Mouse (Mus musculus): ENCODE data around the gene Chd3. TPM values are rescaled to one million over a fixed set of nuclear protein-coding genes. Genes with fewer than 3 reads are reported as not detected.

Gene Chd3
- polyA plus RNA-seq, 1 experiment from 2014 or later, result 17.1 TPM

GRCm38 (mm10) chr11:69408541-69409377, 39.6 kb upstream of the Chd3 start:
- Histone ChIP-seq H3K9ac (ENCODE audit: low read depth, low read length) (peak overlapping the region; percentile 74), H3K9me3 (ENCODE audit: control insufficient read depth, low read length) (no peaks in the 10 kb centered on the region), H3K27ac (ENCODE audit: low read depth, low read length) (peak overlapping the region; percentile 95), H3K4me1 (replicated peaks; ENCODE audit: control insufficient read depth, insufficient read depth, low read length) (peaks cover 31% of the 10 kb centered on the region), H3K27me3 (replicated peaks; ENCODE audit: control insufficient read depth, insufficient read depth, low read length) (no peaks in the 10 kb centered on the region), H3K4me2 (peak overlapping the region; percentile 97), H3K4me3 (ENCODE audit: low read depth, low read length) (peak overlapping the region; percentile 85), H3K36me3 (ENCODE audit: control insufficient read depth, insufficient read depth, low read length) (peaks cover 32% of the 10 kb centered on the region)
- peak; percentile 76 for ATAC-seq (replicated peaks; ENCODE audit: low FRiP score)
- WGBS, result 0% methylated on average over 33 of the region's 33 CpGs
- peak; percentile 78 for DNase-seq (ENCODE audit: low spot score)

GRCm38 (mm10) chr11:69407724-69408004, 38.5 kb upstream of the Chd3 start:
- H3K4me1 ChIP-seq (replicated peaks; ENCODE audit: control insufficient read depth, insufficient read depth, low read length), result peaks cover 20% of the 10 kb centered on the region
- ATAC-seq (replicated peaks; ENCODE audit: low FRiP score), result no peak
- 83% methylated on average over 4 of the region's 4 CpGs for WGBS
- peaks cover 37% of the 10 kb centered on the region for H3K36me3 ChIP-seq (ENCODE audit: control insufficient read depth, insufficient read depth, low read length)
- H3K27me3 ChIP-seq (replicated peaks; ENCODE audit: control insufficient read depth, insufficient read depth, low read length), result no peaks in the 10 kb centered on the region
- peak overlapping the region; percentile 97 for H3K4me2 ChIP-seq
- no peak overlapping the region for H3K9ac ChIP-seq (ENCODE audit: low read depth, low read length)
- no peaks in the 10 kb centered on the region for H3K9me3 ChIP-seq (ENCODE audit: control insufficient read depth, low read length)
- H3K27ac ChIP-seq (ENCODE audit: low read depth, low read length), result no peak overlapping the region
- H3K4me3 ChIP-seq (ENCODE audit: low read depth, low read length), result peak overlapping the region; percentile 85
- DNase-seq (ENCODE audit: low spot score), result no peak

GRCm38 (mm10) chr11:69406867-69407723, 37.9 kb upstream of the Chd3 start:
- H3K4me3 ChIP-seq (ENCODE audit: low read depth, low read length), result no peak overlapping the region
- H3K4me1 ChIP-seq (replicated peaks; ENCODE audit: control insufficient read depth, insufficient read depth, low read length), result peaks cover 14% of the 10 kb centered on the region
- no peaks in the 10 kb centered on the region for H3K9me3 ChIP-seq (ENCODE audit: control insufficient read depth, low read length)
- H3K4me2 ChIP-seq, result 0 out of 2 replicates have a peak overlapping the region, but pooled peaks have one; percentile 97
- H3K27ac ChIP-seq (ENCODE audit: low read depth, low read length), result no peak overlapping the region
- DNase-seq (ENCODE audit: low spot score), result no peak
- peaks cover 40% of the 10 kb centered on the region for H3K36me3 ChIP-seq (ENCODE audit: control insufficient read depth, insufficient read depth, low read length)
- no peak overlapping the region for H3K9ac ChIP-seq (ENCODE audit: low read depth, low read length)
- WGBS, result 89% methylated on average over 16 of the region's 16 CpGs
- no peak for ATAC-seq (replicated peaks; ENCODE audit: low FRiP score)
- no peaks in the 10 kb centered on the region for H3K27me3 ChIP-seq (replicated peaks; ENCODE audit: control insufficient read depth, insufficient read depth, low read length)

- H3K36me3 ChIP-seq (ENCODE audit: control insufficient read depth, insufficient read depth, low read length), result peaks cover 48% of the 10 kb centered on the region
- WGBS, result 91% methylated on average over 19 of the region's 19 CpGs
Observed at GRCm38 (mm10) chr11:69406282-69406681, 37.1 kb upstream of the Chd3 start.

GRCm38 (mm10) chr11:69405397-69406200, 36.4 kb upstream of the Chd3 start:
- Histone ChIP-seq H3K9me3 (ENCODE audit: control insufficient read depth, low read length) (no peaks in the 10 kb centered on the region), H3K4me2 (no peak overlapping the region), H3K4me3 (ENCODE audit: low read depth, low read length) (no peak overlapping the region), H3K9ac (ENCODE audit: low read depth, low read length) (no peak overlapping the region), H3K27ac (ENCODE audit: low read depth, low read length) (no peak overlapping the region), H3K4me1 (replicated peaks; ENCODE audit: control insufficient read depth, insufficient read depth, low read length) (peaks cover 13% of the 10 kb centered on the region), H3K27me3 (replicated peaks; ENCODE audit: control insufficient read depth, insufficient read depth, low read length) (no peaks in the 10 kb centered on the region), H3K36me3 (ENCODE audit: control insufficient read depth, insufficient read depth, low read length) (peaks cover 55% of the 10 kb centered on the region)
- WGBS, result 89% methylated on average over 24 of the region's 24 CpGs
- DNase-seq (ENCODE audit: low spot score), result no peak
- no peak for ATAC-seq (replicated peaks; ENCODE audit: low FRiP score)

More at GRCm38 (mm10) chr11:69406282-69406681, 37.1 kb upstream of the Chd3 start:
- Histone ChIP-seq H3K4me2 (no peak overlapping the region), H3K27ac (ENCODE audit: low read depth, low read length) (no peak overlapping the region), H3K9ac (ENCODE audit: low read depth, low read length) (no peak overlapping the region), H3K9me3 (ENCODE audit: control insufficient read depth, low read length) (no peaks in the 10 kb centered on the region), H3K4me1 (replicated peaks; ENCODE audit: control insufficient read depth, insufficient read depth, low read length) (peaks cover 13% of the 10 kb centered on the region), H3K4me3 (ENCODE audit: low read depth, low read length) (no peak overlapping the region), H3K27me3 (replicated peaks; ENCODE audit: control insufficient read depth, insufficient read depth, low read length) (no peaks in the 10 kb centered on the region)
- ATAC-seq (replicated peaks; ENCODE audit: low FRiP score) (no peak), DNase-seq (ENCODE audit: low spot score) (no peak)

GRCm38 (mm10) chr11:69404595-69405396, 35.6 kb upstream of the Chd3 start:
- no peak overlapping the region for H3K4me2 ChIP-seq
- no peak overlapping the region for H3K27ac ChIP-seq (ENCODE audit: low read depth, low read length)
- peaks cover 20% of the 10 kb centered on the region for H3K4me1 ChIP-seq (replicated peaks; ENCODE audit: control insufficient read depth, insufficient read depth, low read length)
- H3K36me3 ChIP-seq (ENCODE audit: control insufficient read depth, insufficient read depth, low read length), result peaks cover 63% of the 10 kb centered on the region
- DNase-seq (ENCODE audit: low spot score) (no peak), ATAC-seq (replicated peaks; ENCODE audit: low FRiP score) (no peak)
- 93% methylated on average over 24 of the region's 24 CpGs for WGBS
- H3K4me3 ChIP-seq (ENCODE audit: low read depth, low read length), result no peak overlapping the region
- no peaks in the 10 kb centered on the region for H3K9me3 ChIP-seq (ENCODE audit: control insufficient read depth, low read length)
- no peak overlapping the region for H3K9ac ChIP-seq (ENCODE audit: low read depth, low read length)
- H3K27me3 ChIP-seq (replicated peaks; ENCODE audit: control insufficient read depth, insufficient read depth, low read length), result no peaks in the 10 kb centered on the region

GRCm38 (mm10) chr11:69403691-69404594, 34.7 kb upstream of the Chd3 start:
- H3K9ac ChIP-seq (ENCODE audit: low read depth, low read length), result no peak overlapping the region
- peaks cover 65% of the 10 kb centered on the region for H3K36me3 ChIP-seq (ENCODE audit: control insufficient read depth, insufficient read depth, low read length)
- H3K4me3 ChIP-seq (ENCODE audit: low read depth, low read length), result no peak overlapping the region
- H3K27me3 ChIP-seq (replicated peaks; ENCODE audit: control insufficient read depth, insufficient read depth, low read length), result no peaks in the 10 kb centered on the region
- no peak overlapping the region for H3K27ac ChIP-seq (ENCODE audit: low read depth, low read length)
- DNase-seq (ENCODE audit: low spot score), result no peak
- no peaks in the 10 kb centered on the region for H3K9me3 ChIP-seq (ENCODE audit: control insufficient read depth, low read length)
- 91% methylated on average over 38 of the region's 38 CpGs for WGBS
- no peak overlapping the region for H3K4me2 ChIP-seq
- peaks cover 24% of the 10 kb centered on the region for H3K4me1 ChIP-seq (replicated peaks; ENCODE audit: control insufficient read depth, insufficient read depth, low read length)
- ATAC-seq (replicated peaks; ENCODE audit: low FRiP score), result no peak

Measured in liver, embryonic 11.5 days (tissue).